Mouse (Mus musculus) left cerebral cortex, adult 8-10 months (tissue): ENCODE measurements around the gene Gzme. TPM values are rescaled to one million over a fixed set of nuclear protein-coding genes. Genes with fewer than 3 reads are reported as not detected.
"Not testable (repeated sequence)": the region's sequence is repeated elsewhere in the genome, so short reads cannot be mapped to it uniquely, and the experiment has no call there.

Source experiments
- DNase-seq, 2 experiments: peaks; one replicate each; pipeline ENCODE4 v3.0.0; 2022; ENCODE audit warnings: low spot score in 2 of 2
- total RNA-seq, 4 experiments: library from RNA; stranded (reverse); gene quantifications; 2 replicates each; pipeline ENCODE4 v1.2.4; 2022

Gzme gene
- not detected for total RNA-seq

DNA sequence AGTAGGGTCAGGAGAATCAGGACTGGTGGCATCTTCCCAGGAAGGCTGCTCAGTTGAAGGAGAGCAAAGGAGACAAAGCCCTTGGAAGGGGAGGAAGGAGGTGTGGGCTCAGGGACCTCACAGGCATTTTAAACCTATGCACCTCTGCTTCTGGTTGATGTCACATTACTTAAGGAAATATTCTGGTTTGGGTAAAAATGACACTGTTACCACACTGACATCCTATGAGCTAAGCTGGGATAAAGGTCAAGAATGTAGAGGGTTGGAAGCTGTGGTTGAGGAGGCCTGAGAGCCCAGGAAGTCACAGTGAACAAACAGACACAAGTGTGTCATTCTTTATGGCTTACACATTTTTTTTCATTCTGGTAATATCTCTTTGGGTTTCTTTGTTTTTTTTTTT is at the start of gene Gzme:
TSS of gene Gzme (minus strand) at position 101 of the 400 bp plus-strand sequence.
- no peak for DNase-seq

DNA sequence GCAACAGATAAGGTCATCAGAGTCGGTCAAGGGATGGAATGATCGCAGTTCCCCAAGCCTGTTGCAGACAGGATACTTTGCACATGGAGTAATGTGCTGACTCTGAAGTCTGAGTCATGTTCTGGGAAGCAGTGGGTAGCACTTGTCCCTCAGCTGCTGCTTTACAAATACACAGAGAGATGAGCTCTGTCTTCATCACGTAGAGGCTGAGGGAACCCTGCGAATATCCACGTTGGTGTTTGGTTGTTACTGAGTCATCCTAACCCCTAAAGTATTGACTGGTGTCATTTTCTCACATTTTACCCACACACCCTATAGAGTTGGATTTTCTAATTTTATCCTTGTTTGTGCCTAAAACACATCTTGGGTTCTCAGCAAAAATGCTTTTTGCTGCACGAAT is 47.6 kb upstream of the Gzme start:
- peak in 1 of 2 experiments; percentile 60 for DNase-seq

DNA sequence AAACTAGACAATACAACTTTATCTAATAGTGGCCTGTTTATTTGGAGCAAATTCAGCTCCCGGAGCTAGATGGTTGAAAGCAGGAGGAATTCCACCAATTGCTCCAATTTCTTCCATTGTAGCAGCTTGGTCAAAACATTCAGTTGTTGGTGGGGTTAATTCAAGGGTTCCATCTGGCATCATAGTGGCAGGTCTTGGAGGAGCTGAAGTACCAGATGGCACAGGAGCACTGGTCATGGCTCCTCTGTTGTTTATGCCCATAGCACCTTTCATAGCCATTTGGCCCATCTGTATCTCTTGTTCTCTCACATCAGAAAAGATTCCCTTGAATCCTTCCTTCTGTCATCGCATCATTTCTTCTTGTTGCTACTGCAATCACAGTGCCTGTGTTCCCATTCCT is 41.7 kb upstream of the Gzme start:
- no peak for DNase-seq

DNA sequence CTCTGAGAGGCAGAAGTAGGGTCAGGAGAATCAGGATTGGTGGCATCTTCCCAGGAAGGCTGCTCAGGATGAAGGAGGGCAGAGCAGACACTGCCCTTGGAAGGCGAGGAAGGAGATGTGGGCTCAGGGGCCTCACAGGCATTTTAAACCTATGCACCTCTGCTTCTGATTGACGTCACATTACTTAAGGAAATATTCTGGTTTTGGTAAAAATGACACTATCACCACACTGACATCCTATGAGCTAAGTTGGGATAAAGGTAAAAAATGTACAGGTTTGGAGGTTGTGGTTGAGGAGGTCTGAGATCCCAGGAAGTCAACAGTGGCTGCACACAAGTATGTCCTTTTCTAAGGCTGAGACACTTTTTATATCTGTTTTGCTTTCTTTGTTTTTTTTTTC is 39.1 kb upstream of the Gzme start, which contains the start of gene Gzmg:
TSS of gene Gzmg (minus strand) at position 101 of the 400 bp plus-strand sequence.
- not testable (repeated sequence) for DNase-seq

DNA sequence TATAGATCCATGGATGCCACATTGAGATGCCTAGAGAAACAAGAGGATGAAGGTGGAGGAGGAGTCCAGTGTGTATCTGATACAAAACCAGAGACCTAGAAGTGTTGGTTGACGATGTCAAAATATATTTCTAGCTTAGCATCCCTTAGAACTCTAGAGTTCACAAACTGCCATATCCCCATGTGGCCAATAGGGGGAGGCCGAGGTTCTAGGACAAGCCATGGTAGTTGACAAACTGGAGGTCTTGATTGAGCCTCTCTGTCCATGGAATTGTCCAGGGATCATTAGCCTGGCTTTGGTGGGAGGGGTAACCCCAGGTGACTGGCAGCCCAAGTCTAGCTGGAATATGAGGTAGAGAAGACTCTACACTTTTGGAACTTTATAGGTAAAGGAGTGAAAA is 34.9 kb upstream of the Gzme start:
- no peak for DNase-seq

DNA sequence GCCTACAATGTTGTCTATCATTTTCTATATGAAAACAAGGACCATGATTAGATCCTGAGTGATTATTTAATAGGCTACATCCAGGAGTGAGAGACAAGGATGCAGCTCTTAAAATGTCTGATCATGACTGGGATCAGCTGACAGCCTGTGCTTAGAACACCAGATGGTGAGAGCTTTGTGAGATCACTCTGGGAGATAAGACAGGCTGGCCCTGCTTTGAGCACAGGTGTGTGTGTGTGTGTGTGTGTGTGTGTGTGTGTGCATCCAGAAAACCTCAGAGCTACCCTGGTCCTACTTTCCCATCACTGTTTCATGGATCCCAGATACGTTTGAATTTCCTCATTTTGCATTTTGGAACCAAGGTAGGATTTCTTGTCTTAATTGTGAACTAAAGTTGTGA is 13.2 kb upstream of the Gzme start:
- DNase-seq = not testable (repeated sequence)

DNA sequence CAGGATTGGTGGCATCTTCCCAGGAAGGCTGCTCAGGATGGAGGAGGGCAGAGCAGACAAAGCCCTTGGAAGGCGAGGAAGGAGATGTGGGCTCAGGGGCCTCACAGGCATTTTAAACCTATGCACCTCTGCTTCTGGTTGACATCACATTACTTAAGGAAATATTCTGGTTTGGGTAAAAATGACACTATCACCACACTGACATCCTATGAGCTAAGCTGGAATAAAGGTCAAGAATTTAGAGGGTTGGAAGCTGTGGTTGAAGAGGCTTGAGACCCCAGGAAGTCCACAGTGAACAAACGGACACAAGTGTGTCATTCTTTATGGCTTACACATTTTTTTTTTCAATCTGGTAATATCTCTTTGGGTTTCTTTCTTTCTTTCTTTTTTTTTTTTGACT is 12.1 kb upstream of the Gzme start, which contains the start of gene Gzmd:
TSS of gene Gzmd (minus strand) at position 101 of the 400 bp plus-strand sequence.
- DNase-seq = not testable (repeated sequence)

DNA sequence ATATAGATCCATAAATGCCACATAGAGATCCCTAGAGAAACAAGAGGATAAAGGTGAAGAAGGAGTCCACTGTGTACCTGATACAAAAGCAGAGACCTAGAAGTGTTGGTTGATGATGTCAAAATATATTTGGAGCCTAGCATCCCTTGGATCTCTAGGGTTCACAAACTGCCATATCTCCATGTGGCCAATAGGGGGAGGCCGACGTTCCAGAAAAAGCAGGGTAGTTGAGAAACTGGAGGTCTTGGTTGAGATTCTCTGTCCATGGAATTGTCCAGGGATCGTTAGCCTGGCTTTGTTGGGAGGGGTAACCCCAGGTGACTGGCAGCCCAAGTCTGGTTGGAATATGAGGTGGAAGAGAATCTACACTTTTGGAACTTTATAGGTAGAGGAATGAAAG is 7.9 kb upstream of the Gzme start:
- no peak for DNase-seq

DNA sequence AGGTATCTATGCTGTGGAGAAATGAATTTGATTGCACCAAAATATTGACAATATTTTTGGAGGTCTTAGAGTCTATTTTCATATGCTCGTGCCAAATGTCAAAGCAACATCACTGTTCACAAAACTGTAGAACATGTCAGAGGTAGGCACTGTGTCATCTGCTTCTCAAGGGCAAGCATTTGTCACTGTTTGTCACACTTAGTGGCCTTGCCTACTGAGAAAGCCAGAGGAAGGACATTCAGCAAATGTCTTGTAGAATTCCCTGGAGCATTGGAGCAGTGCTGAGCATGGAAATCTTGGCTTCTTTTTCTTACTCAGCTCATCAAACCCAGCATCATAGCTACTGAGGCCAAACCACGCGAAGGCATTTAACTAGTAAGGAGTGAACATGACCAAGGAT is 3.1 kb upstream of the Gzme start:
- DNase-seq = no peak

DNA sequence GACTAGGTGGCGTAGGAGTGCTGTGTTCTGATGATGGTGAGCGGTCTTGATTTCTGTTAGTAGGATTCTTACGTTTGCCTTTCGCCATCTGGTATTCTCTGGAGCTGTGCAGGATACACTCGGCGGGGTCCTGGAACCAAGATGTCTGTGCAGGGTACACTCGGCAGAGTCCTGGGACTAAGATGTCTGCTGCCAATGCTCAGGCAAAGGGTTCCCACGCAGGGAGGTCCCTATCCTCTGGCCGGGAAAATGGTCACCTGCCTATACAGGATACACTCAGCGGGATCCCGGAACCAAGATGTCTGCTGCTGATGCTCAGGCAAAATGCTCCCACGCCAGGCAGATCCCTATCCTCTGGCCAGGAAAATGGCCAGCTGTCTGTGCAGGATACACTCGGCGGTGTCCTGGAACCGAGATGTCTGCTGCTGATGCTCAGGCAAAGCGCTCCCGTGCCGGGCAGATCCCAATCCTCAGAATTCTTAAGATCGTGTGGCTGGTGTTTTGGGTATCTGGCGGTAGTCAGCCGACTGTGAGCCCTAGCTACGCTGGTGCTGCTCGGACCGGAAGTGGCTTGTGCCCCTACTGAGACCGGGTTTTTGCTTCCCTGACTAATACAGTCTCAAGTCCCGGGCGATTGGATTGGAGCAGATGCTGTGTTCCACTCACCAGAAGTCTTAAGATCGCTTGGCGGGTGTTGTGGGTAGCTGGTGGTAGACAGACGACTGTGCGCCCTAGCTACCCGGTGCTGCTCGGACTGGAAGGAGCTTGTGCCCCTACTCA is 4.7 kb downstream of the Gzme start:
- not testable (repeated sequence) for DNase-seq

DNA sequence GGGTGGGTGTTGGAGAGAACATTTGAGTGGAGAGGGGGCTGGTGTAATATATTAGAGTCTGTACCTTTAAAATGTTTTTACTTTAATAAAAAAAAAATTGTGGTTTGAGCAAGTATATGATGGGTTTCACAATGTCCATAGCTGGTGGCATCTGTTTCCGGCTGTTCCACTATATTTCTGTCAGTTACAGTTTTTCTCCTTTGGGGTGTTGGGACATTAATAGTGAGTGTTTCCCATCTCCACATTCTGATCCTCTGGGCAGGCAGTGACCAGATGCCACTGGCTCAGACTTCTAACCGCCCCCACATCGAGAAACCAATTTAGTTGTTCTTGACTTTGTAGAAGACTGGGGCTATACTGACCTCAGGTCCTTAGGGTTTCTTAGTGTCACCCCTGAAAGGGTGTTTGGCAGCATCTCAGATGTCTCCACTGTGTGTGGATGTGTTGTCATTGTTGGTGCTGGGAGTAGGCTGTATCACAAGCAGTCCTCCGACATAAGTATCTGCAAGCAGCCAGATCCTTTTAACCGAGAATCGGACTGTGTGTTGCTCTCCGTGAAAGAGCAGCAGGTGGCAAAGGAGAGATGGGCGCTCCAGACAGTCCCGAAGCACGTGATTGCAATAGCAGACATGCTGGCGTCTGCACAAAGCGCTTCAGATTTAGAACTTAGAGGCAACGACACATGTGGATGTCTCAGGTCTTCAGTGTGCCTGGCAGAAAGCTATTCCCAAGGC is 14.8 kb downstream of the Gzme start:
- DNase-seq = no peak

DNA sequence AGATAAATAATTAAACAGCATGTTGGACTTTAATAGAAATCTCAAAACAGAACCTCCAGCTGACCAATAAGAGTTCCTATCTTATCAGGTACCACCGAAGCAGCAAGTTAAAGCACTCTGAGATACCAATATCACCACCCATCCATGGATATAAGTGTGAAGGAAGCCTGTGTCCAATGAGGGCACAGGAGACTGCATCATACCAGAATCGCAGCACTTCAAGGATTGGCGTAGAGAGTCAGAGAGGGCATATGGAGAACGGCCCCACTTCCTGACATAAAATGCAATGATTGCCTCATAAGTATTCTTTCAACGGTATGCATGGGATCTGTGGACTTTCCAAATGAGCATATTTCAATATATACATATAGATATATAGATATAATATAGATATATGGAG is 15.4 kb downstream of the Gzme start:
- no peak for DNase-seq

DNA sequence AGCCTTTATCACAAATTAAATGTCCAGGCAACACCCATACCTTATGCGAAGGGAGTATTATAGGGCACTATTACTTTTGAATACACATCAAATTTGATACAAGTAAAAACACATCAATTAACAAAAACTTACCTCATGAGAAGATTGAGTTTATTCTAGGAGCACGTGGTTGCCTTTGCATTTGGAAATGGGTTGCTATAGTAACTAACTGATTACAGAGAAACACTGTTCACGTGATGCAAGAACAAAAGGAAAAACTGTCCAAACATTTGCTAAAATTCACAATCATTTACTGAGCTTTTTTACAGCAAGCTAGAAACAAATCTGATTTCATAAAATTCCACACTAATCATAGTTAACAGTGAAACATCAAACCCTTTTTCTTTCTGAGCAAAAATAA is 17.0 kb downstream of the Gzme start:
- DNase-seq = no peak

DNA sequence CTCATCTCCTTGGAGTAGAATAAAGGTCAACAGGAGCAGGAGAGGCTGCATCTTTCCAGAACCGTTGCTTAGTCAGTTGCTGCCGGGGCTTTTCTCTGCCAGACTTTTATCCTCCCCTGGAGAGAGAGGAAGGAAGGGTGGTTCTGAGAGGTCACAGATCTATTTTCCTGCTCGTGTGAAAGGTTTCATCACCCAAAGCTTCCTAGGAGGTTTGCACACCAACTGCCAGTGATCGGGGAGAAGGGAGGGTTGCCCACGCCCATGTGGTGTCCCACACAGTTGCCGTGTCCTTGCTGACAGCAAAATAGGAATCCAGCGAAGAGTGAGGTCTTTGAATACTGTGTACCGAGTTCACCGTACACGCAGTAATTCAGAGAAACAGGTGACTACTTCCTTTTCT is 18.0 kb downstream of the Gzme start, which contains the start of gene Ctsg:
TSS of gene Ctsg (minus strand) at position 189 of the 400 bp plus-strand sequence.
- no peak for DNase-seq

DNA sequence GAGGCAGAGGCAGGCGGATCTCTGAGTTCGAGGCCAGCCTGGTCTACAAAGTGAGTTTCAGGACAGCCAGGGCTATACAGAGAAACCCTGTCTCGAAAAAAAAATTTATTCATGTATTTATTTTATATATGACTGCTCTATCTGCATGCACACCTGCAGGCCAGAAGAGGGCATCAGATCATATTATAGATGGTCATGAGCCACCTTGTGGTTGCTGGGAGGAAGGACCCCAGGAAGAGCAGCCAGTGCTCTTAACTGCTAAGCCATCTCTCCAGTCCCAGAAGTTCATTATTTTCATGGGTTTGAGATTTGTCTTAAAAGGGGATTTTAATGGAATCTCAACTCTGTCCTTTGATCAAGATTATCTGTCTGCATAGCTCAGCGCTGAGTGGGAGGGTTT is 21.5 kb downstream of the Gzme start:
- DNase-seq = no peak

DNA sequence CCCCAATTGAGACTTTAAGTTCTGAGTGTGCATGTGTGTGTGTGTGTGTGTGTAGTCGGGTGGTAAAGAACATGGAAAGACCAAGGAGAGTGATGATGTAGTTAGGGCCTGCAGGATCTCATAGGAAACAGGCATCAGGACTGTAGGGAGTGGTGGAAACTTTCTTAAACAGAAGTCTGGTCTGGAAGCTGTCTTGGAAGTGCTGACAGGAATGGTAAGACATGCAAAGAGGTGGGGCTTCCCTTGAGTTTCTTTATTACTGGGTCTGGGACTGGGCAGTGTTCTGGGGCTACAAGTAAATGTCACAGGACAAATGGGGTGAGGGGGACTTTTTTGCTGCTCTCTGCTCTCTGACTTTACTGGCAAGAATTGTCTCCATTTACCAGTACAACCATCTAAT is 22.8 kb downstream of the Gzme start:
- DNase-seq = no peak

DNA sequence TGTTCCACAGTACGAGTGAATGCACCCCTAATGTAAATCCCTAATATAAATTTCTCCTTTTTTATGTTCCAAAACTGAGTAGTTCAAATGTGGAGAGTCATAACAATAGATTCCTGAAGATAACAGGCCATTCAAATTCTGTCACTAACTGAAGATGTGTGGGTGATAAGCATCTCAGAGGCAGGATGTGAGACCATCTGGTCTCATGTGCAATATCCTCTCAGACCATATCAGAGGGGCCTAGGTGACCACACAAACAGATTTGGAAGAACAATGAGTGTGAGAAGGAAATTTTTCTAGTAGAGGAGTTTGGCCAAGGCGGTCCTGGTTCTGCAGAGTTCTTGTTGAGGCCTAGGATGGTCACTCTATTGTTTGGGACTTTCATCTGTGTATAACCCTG is 27.1 kb downstream of the Gzme start:
- no peak for DNase-seq

DNA sequence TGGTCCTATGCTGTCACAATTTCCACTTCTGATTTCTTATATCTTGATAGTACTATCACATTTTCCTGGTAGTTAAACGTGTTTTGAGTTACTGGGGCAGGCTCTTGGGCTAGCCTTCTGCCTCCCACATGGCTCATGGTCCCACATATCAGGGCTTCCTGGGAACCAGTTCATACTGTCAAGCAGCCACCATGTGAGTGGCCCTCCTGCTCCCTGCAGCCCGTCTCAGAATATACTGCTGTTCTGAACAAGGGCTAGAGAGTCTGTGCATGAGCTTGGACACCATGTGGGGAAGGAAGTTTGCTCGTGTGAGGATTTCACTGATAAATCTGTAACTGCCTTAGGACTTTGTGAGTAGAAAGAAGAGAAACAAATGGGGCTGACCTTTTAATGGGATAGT is 33.7 kb downstream of the Gzme start:
- no peak for DNase-seq

DNA sequence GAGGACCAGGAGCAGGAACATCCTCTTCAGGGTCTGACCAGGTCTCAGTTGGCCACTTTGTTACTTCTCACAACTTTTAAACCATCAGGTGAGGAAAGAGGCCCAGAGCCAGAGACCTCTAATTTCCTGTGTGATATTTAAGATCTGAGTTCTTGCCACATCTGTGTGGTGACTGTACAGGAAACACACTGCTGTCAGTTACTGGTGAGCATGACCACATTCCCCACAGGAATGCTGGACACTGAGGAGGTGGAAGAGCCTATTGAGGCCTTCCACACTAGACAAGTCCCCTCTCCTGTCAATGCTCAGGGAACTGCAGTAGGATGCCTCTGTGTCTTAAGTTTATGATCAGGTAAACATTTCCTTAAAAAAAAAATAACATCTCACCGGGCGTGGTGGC is 35.3 kb downstream of the Gzme start, which contains the start of gene Mcpt8:
TSS of gene Mcpt8 (minus strand) at position 107 of the 400 bp plus-strand sequence.
- DNase-seq = no peak

DNA sequence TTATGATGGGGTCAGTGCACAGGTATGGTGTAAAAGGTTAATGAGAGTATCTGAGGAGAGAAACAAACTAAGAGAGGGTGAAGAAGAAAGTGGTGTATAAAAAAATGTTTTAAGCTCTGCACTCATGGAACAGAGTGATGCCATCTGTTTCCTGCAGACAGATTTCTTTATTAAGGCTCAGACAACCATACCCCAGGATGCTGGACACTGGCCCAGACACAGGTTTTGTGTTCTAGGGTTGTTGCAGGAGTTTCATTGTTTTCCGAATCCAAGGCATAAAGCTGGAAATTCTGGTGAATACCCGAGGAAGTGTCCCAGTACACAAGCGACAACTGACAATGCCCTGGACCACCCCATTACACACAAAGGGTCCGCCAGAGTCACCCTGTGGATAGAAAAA is 38.4 kb downstream of the Gzme start:
- no peak for DNase-seq
